Mouse (Mus musculus) cortical plate, adult 2 months (tissue): Measurements from ENCODE around the gene Atp2b1.

Experiments used
- CTCF ChIP-seq: fragments of 200-500 bp; IDR thresholded peaks from 2 replicates; pipeline ENCODE4 v1.5.1; 2011; ENCODE audit warnings: mild to moderate bottlenecking, control low read depth, low read length; ENCODE audit not compliant: insufficient read depth; ENCODE audit errors: extremely low read depth
- POLR2A ChIP-seq: fragments of 200-500 bp; IDR thresholded peaks from 2 replicates; pipeline ENCODE4 v1.6.1; 2011; ENCODE audit warnings: mild to moderate bottlenecking, low read length, control low read depth; ENCODE audit not compliant: insufficient read depth; ENCODE audit errors: extremely low read depth

- TF ChIP-seq CTCF (no peak), POLR2A (no peak)
These were observed 27.8 kb downstream of the Atp2b1 start for GRCm38 (mm10) chr10:98941991-98942390.
